In genomic region chr8:77357126-77357525, GRCm38 (mm10) we compare ENCODE assay signal across 30 mouse cellular contexts.
DNase-seq lines count a peak whose midpoint lies in the region; ATAC-seq and TF ChIP-seq lines count a peak whose summit lies in the region.
"Had no signal": no experiment of that assay in that cellular context is flagged by ENCODE, and none has a peak within 500 bp of the region (broad histone marks: within the 10 kb centered on the region; RNA-seq: fewer than 3 reads in every experiment).

No protein-coding gene starts in this region.

- TF ChIP-seq CTCF in layer of hippocampus, adult 2 months (conservative IDR thresholded peaks at IDR 0.05) = peak; percentile 28; the same call in 1 of the 2 replicates
- TF ChIP-seq CTCF in midbrain, postnatal 0 days (IDR thresholded peaks at IDR 0.05) = peak; percentile 32
- peak; percentile 54 for TF ChIP-seq CTCF in Patski (IDR thresholded peaks at IDR 0.05)
- no peak for TF ChIP-seq CTCF in forebrain, postnatal 0 days (IDR thresholded peaks at IDR 0.05; ENCODE audit: low read depth)

- no peaks in the 10 kb centered on the region for H3K9me3 ChIP-seq in midbrain, postnatal 0 days (ENCODE audit: low read length)
- H3K9me3 ChIP-seq in midbrain, embryonic 14.5 days (ENCODE audit: control insufficient read depth, low read length) = no peaks in the 10 kb centered on the region
- no peaks in the 10 kb centered on the region for H3K9me3 ChIP-seq in forebrain, postnatal 0 days (ENCODE audit: low read length)
- H3K9me3 ChIP-seq: embryonic facial prominence, embryonic 15.5 days; forebrain, embryonic 15.5 days; heart, embryonic 13.5 days; hindbrain, embryonic 13.5 days; limb, embryonic 13.5 days; liver, embryonic 15.5 days; midbrain, embryonic 15.5 days; neural tube, embryonic 13.5 days; stomach, embryonic 15.5 days had no signal

- H3K36me3 ChIP-seq in midbrain, postnatal 0 days (ENCODE audit: insufficient read depth, low read length) = no peaks in the 10 kb centered on the region
- H3K36me3 ChIP-seq in midbrain, embryonic 14.5 days (ENCODE audit: control insufficient read depth, insufficient read depth, low read length) = no peaks in the 10 kb centered on the region
- H3K36me3 ChIP-seq in forebrain, postnatal 0 days (ENCODE audit: insufficient read depth) = no peaks in the 10 kb centered on the region
- H3K36me3 ChIP-seq: forebrain, embryonic 15.5 days; hindbrain, embryonic 13.5 days; liver, embryonic 15.5 days; midbrain, embryonic 15.5 days; neural tube, embryonic 13.5 days; stomach, embryonic 15.5 days had no signal

- CTCF ChIA-PET in Patski (lab: Charles Lee) = interaction anchor here (2.4 kb wide), 1 partner anchor 9 kb away, joined by 9 read pairs; no protein-coding TSS in a partner anchor

- peak; percentile 27 for DNase-seq in embryo, embryonic 11 days
- no peak for DNase-seq in embryo, embryonic 10.5 days (ENCODE audit: low spot score)
- DNase-seq in layer of hippocampus, adult 2 months (ENCODE audit: low spot score in 2 of 2) = no peak
- DNase-seq in layer of hippocampus, postnatal 36 days = no peak
- DNase-seq in midbrain, postnatal 0 days (ENCODE audit: low spot score) = no peak
- DNase-seq in midbrain, embryonic 14.5 days = no peak
- no peak for DNase-seq in Patski (ENCODE audit: low read depth, low spot score)
- no peak for DNase-seq in forebrain, postnatal 0 days
- DNase-seq: adrenal gland, postnatal 10 days; cerebellum, adult 8-10 months; cerebellum, postnatal 36 days; gastrocnemius, postnatal 14 days; heart, adult 18-20 months; kidney, adult 8-10 months; kidney, postnatal 25 days; lung, postnatal 10 days; right cerebral cortex, postnatal 4 days; thymus, adult 18-20 months had no signal

- POLR2A ChIA-PET in Patski (lab: Charles Lee) = no interaction called here

- 78% methylated on average over 8 of the region's 8 CpGs for WGBS in midbrain, postnatal 0 days
- 79% methylated on average over 8 of the region's 8 CpGs for WGBS in midbrain, embryonic 14.5 days
- WGBS in forebrain, postnatal 0 days = 79% methylated on average over 8 of the region's 8 CpGs

- in situ Hi-C loops in Patski (cut with MboI; ENCODE audit: low pct_unique_long_range_greater_than_20kb) = no loop called here

- H3K9ac ChIP-seq in midbrain, postnatal 0 days (replicated peaks; ENCODE audit: low read length, poor library complexity, severe bottlenecking) = no peak overlapping the region
- H3K9ac ChIP-seq in midbrain, embryonic 14.5 days (replicated peaks; ENCODE audit: low read length) = no peak overlapping the region
- no peak overlapping the region for H3K9ac ChIP-seq in forebrain, postnatal 0 days
- H3K9ac ChIP-seq: embryonic facial prominence, embryonic 15.5 days; forebrain, embryonic 15.5 days; heart, embryonic 13.5 days; hindbrain, embryonic 13.5 days; limb, embryonic 13.5 days; liver, embryonic 15.5 days; midbrain, embryonic 15.5 days; neural tube, embryonic 13.5 days; stomach, embryonic 15.5 days had no signal

- H3K4me3 ChIP-seq in layer of hippocampus, adult 2 months = no peak overlapping the region
- H3K4me3 ChIP-seq in midbrain, postnatal 0 days (ENCODE audit: low read depth, low read length) = no peak overlapping the region
- no peak overlapping the region for H3K4me3 ChIP-seq in midbrain, embryonic 14.5 days (replicated peaks; ENCODE audit: low read depth, low read length)
- H3K4me3 ChIP-seq in forebrain, postnatal 0 days (ENCODE audit: low read depth, low read length) = no peak overlapping the region
- H3K4me3 ChIP-seq: embryonic facial prominence, embryonic 15.5 days; forebrain, embryonic 15.5 days; heart, embryonic 13.5 days; hindbrain, embryonic 13.5 days; limb, embryonic 13.5 days; liver, embryonic 15.5 days; midbrain, embryonic 15.5 days; myocyte; neural tube, embryonic 13.5 days; stomach, embryonic 15.5 days had no signal

- H3K27me3 ChIP-seq in midbrain, postnatal 0 days (ENCODE audit: insufficient read depth, low read length) = no peaks in the 10 kb centered on the region
- no peaks in the 10 kb centered on the region for H3K27me3 ChIP-seq in midbrain, embryonic 14.5 days (ENCODE audit: control insufficient read depth, insufficient read depth, low read length)
- no peaks in the 10 kb centered on the region for H3K27me3 ChIP-seq in Patski
- peaks cover 3% of the 10 kb centered on the region; the same call in 1 of the 2 replicates for H3K27me3 ChIP-seq in forebrain, postnatal 0 days (ENCODE audit: insufficient read depth, low read length)
- H3K27me3 ChIP-seq: embryonic facial prominence, embryonic 15.5 days; forebrain, embryonic 15.5 days; heart, embryonic 13.5 days; hindbrain, embryonic 13.5 days; limb, embryonic 13.5 days; liver, embryonic 15.5 days; midbrain, embryonic 15.5 days; neural tube, embryonic 13.5 days; stomach, embryonic 15.5 days had no signal

- no peak for ATAC-seq in midbrain, postnatal 0 days (ENCODE audit: low FRiP score)
- no peak for ATAC-seq in midbrain, embryonic 14.5 days (ENCODE audit: low FRiP score, low TSS enrichment)
- no peak for ATAC-seq in Patski
- no peak for ATAC-seq in forebrain, postnatal 0 days
- ATAC-seq: CD4-positive, CD25-positive, alpha-beta regulatory T cell, adult 4 months; forebrain, embryonic 15.5 days; inflammation-experienced regulatory T-cells, adult 6 months; midbrain, embryonic 15.5 days had no signal

- no peaks in the 10 kb centered on the region for H3K4me1 ChIP-seq in midbrain, postnatal 0 days (ENCODE audit: insufficient read depth, low read length)
- no peaks in the 10 kb centered on the region for H3K4me1 ChIP-seq in midbrain, embryonic 14.5 days (ENCODE audit: control insufficient read depth, insufficient read depth, low read length)
- peaks cover 14% of the 10 kb centered on the region; the same call in 1 of the 2 replicates for H3K4me1 ChIP-seq in forebrain, postnatal 0 days (ENCODE audit: insufficient read depth)
- H3K4me1 ChIP-seq: liver, embryonic 15.5 days; midbrain, embryonic 15.5 days; stomach, embryonic 15.5 days had no signal

- H3K4me2 ChIP-seq in midbrain, postnatal 0 days (ENCODE audit: low read depth, low read length, poor library complexity, severe bottlenecking) = no peak overlapping the region
- no peak overlapping the region for H3K4me2 ChIP-seq in midbrain, embryonic 14.5 days (ENCODE audit: low read length)
- H3K4me2 ChIP-seq in forebrain, postnatal 0 days (ENCODE audit: low read depth) = no peak overlapping the region
- H3K4me2 ChIP-seq: embryonic facial prominence, embryonic 15.5 days; forebrain, embryonic 15.5 days; heart, embryonic 13.5 days; hindbrain, embryonic 13.5 days; limb, embryonic 13.5 days; liver, embryonic 15.5 days; midbrain, embryonic 15.5 days; neural tube, embryonic 13.5 days; stomach, embryonic 15.5 days had no signal

- no peak overlapping the region for H3K27ac ChIP-seq in layer of hippocampus, adult 2 months
- no peak overlapping the region for H3K27ac ChIP-seq in midbrain, postnatal 0 days (ENCODE audit: low read depth, low read length)
- H3K27ac ChIP-seq in midbrain, embryonic 14.5 days (replicated peaks; ENCODE audit: low read depth, low read length) = no peak overlapping the region
- no peak overlapping the region for H3K27ac ChIP-seq in forebrain, postnatal 0 days (ENCODE audit: low read depth, low read length)
- H3K27ac ChIP-seq: embryonic facial prominence, embryonic 15.5 days; forebrain, embryonic 15.5 days; heart, embryonic 13.5 days; hindbrain, embryonic 13.5 days; limb, embryonic 13.5 days; liver, embryonic 15.5 days; midbrain, embryonic 15.5 days; neural tube, embryonic 13.5 days; stomach, embryonic 15.5 days had no signal
